Mouse (Mus musculus) E14TG2a.4 (cell line): Measurements from ENCODE around the gene Wdr93.

Experiments used
- CTCF ChIP-seq: conservative IDR thresholded peaks from 2 replicates; pipeline ENCODE4 v1.5.1; 2014; ENCODE audit warnings: low read length
- NANOG ChIP-seq: IDR thresholded peaks from 2 replicates; pipeline ENCODE4 v1.6.1; 2014; ENCODE audit warnings: borderline replicate concordance, low read length, mixed read lengths
- POU5F1 ChIP-seq: IDR thresholded peaks from 2 replicates; pipeline ENCODE4 v1.6.1; 2014; ENCODE audit warnings: low read length, borderline replicate concordance

GRCm38 (mm10) chr7:79798606-79799005 is 55.6 kb downstream of the Wdr93 start:
- no peak for TF ChIP-seq CTCF
- no peak for TF ChIP-seq NANOG
- TF ChIP-seq POU5F1 = no peak
